Mouse (Mus musculus): ENCODE results near the gene Rbm15.

GRCm38 (mm10) chr3:107321776-107322175 is 11.7 kb downstream of the Rbm15 start:
- TF ChIP-seq CHD2 (IDR thresholded peaks at IDR 0.05; ENCODE audit: low read depth, low read length) = no peak
- TF ChIP-seq MAFK (IDR thresholded peaks at IDR 0.05; ENCODE audit: insufficient read depth, low read depth, low read length) = no peak
